Mouse (Mus musculus) embryonic facial prominence, embryonic 15.5 days (tissue): ENCODE measurements around the gene Ccdc9b. TPM values are rescaled to one million over a fixed set of nuclear protein-coding genes. Genes with fewer than 3 reads are reported as not detected.

Experiments
- ATAC-seq: fragments of 200-750 bp; cut with Nextera tagmentation; 2 replicates; pipeline ENCODE4 v1.8.0; 2017; ENCODE audit warnings: low read depth, moderate TSS enrichment; ENCODE audit not compliant: insufficient number of reproducible peaks, low FRiP score, low TSS enrichment
- H3K27ac ChIP-seq: fragments of 300-500 bp; sonication (generic); replicated peaks from 2 replicates; pipeline ENCODE4 v1.5.1; 2015; ENCODE audit warnings: mild to moderate bottlenecking, inconsistent platforms
- H3K27me3 ChIP-seq: fragments of 300-500 bp; sonication (generic); 2 replicates; pipeline ENCODE4 v1.6.1; 2015; ENCODE audit warnings: inconsistent platforms
- H3K36me3 ChIP-seq: fragments of 300-500 bp; sonication (generic); 2 replicates; pipeline ENCODE4 v1.6.1; 2015; ENCODE audit warnings: mild to moderate bottlenecking, inconsistent platforms
- H3K4me1 ChIP-seq: fragments of 300-500 bp; sonication (generic); 2 replicates; pipeline ENCODE4 v1.6.1; 2015; ENCODE audit warnings: inconsistent platforms
- H3K4me2 ChIP-seq: fragments of 300-500 bp; sonication (generic); replicated peaks from 2 replicates; pipeline ENCODE4 v1.6.1; 2015; ENCODE audit warnings: mild to moderate bottlenecking, inconsistent platforms
- H3K4me3 ChIP-seq: fragments of 300-500 bp; sonication (generic); replicated peaks from 2 replicates; pipeline ENCODE4 v1.5.1; 2015; ENCODE audit warnings: mild to moderate bottlenecking, inconsistent platforms
- H3K9ac ChIP-seq: fragments of 300-500 bp; sonication (generic); 2 replicates; pipeline ENCODE4 v1.6.1; 2015; ENCODE audit warnings: inconsistent platforms
- H3K9me3 ChIP-seq: fragments of 300-500 bp; sonication (generic); replicated peaks from 2 replicates; pipeline ENCODE4 v1.6.1; 2016; ENCODE audit warnings: inconsistent platforms
- WGBS: fragments of 180-500 bp; shearing (Covaris S2); methylation state at CpG from one replicate; pipeline ENCODE4 v1.1.7; 2015; 5-methylcytosine and 5-hydroxymethylcytosine counted together
- polyA plus RNA-seq: library from polyadenylated mRNA; unstranded; fragments of >200 nt; fragmentation: Nextera tagmentation; extraction: Ambion mirVana; gene quantifications from 2 replicates; pipeline ENCODE4 v1.2.1, GENCODE M21; 2015

Gene Ccdc9b
- polyA plus RNA-seq, 1 experiment from 2014 or later, result 2.4 TPM

DNA sequence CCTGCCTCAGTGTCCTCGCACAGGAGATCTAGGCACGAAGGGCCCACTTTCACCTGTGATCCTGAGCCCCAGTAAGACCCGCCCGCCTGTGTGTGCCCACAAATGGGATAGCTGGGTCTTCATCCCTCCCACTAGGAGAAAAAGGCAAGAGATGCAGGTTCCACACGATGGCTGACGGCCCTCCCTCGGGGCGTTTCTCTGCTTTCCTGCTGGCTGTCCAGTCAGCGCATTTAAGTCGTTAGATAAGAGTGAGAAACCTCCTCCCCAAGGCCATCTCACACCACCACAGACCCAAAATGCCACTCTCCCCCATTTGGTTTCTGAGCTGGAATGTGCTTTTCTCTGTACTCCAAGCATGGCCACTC lies 305 bp upstream of the Ccdc9b start:
- Histone ChIP-seq H3K4me2 (peak overlapping the region; percentile 50), H3K9me3 (no peaks in the 10 kb centered on the region), H3K27ac (peak overlapping the region; percentile 91), H3K4me3 (peak overlapping the region; percentile 21; the same call in 1 of the 2 replicates), H3K27me3 (no peaks in the 10 kb centered on the region; the same call in 1 of the 2 replicates), H3K9ac (0 out of 2 replicates have a peak overlapping the region, but pooled peaks have one; percentile 21), H3K4me1 (peaks cover 47% of the 10 kb centered on the region), H3K36me3 (no peaks in the 10 kb centered on the region)
- WGBS, result 20% methylated on average over 10 of the region's 10 CpGs
- ATAC-seq, result no peak

DNA sequence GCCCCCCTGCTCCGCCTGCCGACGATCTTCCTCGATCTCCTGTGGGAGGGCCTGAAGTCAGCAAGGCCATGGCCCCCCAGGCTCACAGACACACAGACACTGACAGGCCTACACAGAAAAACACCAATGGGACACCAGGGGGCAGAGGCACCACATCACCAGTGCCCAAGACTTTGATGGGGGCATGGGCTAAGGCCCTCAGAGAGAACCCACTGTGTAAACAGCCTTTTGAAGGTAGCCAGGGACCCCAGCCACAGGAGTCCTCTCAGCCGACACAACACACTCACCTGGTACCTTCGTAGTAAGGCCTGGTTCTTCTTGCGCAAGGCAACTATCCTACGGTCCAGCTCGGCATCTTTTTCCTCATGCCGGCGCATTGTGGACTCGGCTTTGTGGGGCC lies 1.1 kb downstream of the Ccdc9b start:
- Histone ChIP-seq H3K4me2 (peak overlapping the region; percentile 50), H3K27ac (peak overlapping the region; percentile 91), H3K9me3 (no peaks in the 10 kb centered on the region), H3K27me3 (no peaks in the 10 kb centered on the region; the same call in 1 of the 2 replicates), H3K9ac (no peak overlapping the region), H3K4me1 (peaks cover 56% of the 10 kb centered on the region), H3K4me3 (no peak overlapping the region), H3K36me3 (no peaks in the 10 kb centered on the region)
- ATAC-seq, result no peak
- WGBS, result 77% methylated on average over 12 of the region's 12 CpGs

DNA sequence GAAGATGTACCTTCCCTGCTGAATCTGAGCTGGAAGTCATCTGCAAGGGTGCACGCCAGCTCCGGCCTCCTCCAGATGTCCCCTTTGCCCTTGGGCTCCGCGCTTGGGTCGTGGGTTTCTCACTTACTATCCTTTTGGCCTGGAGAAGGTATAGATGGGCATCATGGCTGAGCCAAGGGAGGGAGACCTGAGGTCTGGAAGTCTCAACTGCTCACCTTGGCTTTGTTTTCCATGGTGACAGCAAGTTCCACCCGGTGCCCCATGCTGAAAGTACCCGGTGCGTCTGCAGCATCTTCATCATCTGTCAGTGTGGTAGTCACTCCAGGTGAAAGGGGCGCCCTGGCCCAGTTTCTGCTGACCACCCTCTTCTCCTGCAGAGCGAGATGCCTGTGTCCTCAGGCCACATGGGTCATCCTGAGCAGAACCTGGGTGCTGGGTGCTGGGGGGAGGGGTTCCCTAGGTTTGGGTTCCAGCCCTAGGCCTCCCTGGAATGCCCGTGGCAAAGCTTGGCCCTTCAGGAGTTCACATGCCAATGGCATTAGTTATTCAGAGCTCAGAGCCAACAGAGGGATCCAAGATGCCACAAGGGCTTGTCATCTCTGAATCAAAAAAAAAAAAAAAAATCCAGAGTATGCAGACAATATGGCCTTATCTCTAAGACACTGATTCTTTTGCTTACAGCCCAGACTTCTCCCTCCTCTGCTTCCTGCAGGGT lies 2.0 kb downstream of the Ccdc9b start:
- Histone ChIP-seq H3K36me3 (no peaks in the 10 kb centered on the region), H3K9ac (no peak overlapping the region), H3K9me3 (no peaks in the 10 kb centered on the region), H3K4me3 (no peak overlapping the region), H3K4me1 (peaks cover 56% of the 10 kb centered on the region), H3K27ac (no peak overlapping the region), H3K4me2 (no peak overlapping the region), H3K27me3 (no peaks in the 10 kb centered on the region; the same call in 1 of the 2 replicates)
- 78% methylated on average over 11 of the region's 11 CpGs for WGBS
- no peak for ATAC-seq

DNA sequence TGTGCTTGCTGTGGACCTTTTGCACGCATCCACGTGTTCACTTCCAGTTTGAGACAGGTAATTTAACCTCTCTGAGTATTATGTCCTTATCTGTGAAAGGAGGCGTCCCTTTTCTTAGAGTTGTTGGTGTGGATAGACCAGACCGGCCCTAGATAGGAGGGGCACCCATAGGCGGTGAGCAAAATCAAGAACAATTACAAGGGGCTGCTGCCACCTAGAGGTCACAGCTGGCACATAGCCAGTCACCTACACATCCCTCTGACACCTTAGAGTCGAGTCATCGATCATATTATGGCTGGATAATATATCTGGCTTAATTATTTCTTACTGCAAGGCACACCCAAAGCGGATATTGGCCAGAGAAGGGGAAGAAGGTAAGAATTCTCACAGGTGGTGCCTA lies 2.6 kb downstream of the Ccdc9b start:
- Histone ChIP-seq H3K4me3 (no peak overlapping the region), H3K4me2 (no peak overlapping the region), H3K27ac (no peak overlapping the region), H3K36me3 (no peaks in the 10 kb centered on the region), H3K9ac (no peak overlapping the region), H3K27me3 (no peaks in the 10 kb centered on the region; the same call in 1 of the 2 replicates), H3K9me3 (no peaks in the 10 kb centered on the region), H3K4me1 (peaks cover 56% of the 10 kb centered on the region)
- 15% methylated on average over 8 of the region's 8 CpGs for WGBS
- no peak for ATAC-seq

DNA sequence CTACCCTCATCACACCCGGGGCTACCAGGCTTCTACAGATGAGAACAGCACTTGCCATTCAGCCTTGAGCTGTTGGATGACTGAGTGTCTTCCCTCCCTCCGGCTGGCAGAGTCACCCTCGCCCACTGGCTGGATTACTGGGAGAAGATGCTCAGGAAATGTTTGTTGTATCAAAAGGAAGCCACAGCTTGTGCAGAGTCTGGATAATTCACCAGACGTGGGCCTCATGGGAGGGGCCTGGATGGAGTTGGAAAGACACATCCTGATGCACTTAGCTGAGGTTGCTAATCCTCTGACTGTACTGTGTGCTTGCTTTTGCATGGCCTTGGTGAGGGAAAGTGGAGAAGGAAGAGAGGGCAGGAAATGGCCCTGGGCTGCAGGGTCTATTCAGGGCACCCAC lies 6.4 kb downstream of the Ccdc9b start:
- Histone ChIP-seq H3K4me2 (no peak overlapping the region), H3K4me1 (peaks cover 37% of the 10 kb centered on the region), H3K36me3 (no peaks in the 10 kb centered on the region), H3K27ac (no peak overlapping the region), H3K9me3 (no peaks in the 10 kb centered on the region), H3K9ac (no peak overlapping the region), H3K27me3 (no peaks in the 10 kb centered on the region; the same call in 1 of the 2 replicates), H3K4me3 (no peak overlapping the region)
- ATAC-seq, result no peak
- 56% methylated on average over 4 of the region's 4 CpGs for WGBS

DNA sequence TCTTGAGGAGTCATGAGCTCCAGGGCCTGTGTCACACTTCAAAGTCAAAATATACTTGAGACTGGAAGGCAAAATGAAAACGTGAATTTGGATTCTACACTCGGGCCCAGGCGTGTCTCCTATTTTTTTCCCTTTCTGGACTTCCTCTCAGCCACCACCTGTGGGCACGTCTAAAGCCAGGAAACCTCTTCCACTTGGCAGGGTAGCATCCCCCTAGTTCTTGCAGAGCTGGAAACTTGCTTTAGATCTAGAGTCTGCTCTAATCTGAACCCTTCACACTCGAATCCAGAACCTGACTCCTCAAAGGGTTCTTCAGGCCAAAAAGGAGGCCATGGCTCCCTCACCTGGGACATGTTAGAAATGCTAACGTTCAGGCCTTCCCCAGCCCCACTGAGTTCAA lies 7.1 kb downstream of the Ccdc9b start:
- no peak overlapping the region for H3K9ac ChIP-seq
- no peak overlapping the region for H3K4me3 ChIP-seq
- H3K9me3 ChIP-seq, result no peaks in the 10 kb centered on the region
- no peak overlapping the region for H3K27ac ChIP-seq
- H3K4me1 ChIP-seq, result peaks cover 39% of the 10 kb centered on the region
- no peak overlapping the region for H3K4me2 ChIP-seq
- H3K36me3 ChIP-seq, result no peaks in the 10 kb centered on the region
- no peaks in the 10 kb centered on the region; the same call in 1 of the 2 replicates for H3K27me3 ChIP-seq
- ATAC-seq, result no peak
- 72% methylated on average over 6 of the region's 6 CpGs for WGBS

DNA sequence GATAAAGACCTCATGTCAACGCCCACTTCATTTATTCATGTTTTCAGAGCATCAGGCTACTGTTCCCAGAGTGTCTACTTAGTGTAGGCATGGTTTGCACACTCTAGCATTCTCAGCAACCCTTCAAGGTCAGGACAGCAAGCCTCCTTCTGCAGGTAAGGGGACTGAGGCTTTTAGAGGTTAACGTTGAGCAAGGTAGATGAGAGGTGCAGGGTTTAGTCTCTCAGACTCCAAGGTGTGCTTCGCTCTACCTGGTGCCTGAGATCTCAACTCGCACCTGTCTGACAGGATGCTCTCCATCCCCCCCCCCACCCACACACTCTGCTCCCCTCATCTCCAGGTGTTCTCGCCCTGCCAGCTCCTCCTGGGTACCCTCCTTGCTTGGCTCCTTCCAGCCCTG lies 8.3 kb downstream of the Ccdc9b start:
- H3K9ac ChIP-seq, result no peak overlapping the region
- H3K27ac ChIP-seq, result no peak overlapping the region
- no peak for ATAC-seq
- no peaks in the 10 kb centered on the region for H3K27me3 ChIP-seq
- no peak overlapping the region for H3K4me2 ChIP-seq
- H3K4me3 ChIP-seq, result no peak overlapping the region
- H3K36me3 ChIP-seq, result no peaks in the 10 kb centered on the region
- peaks cover 45% of the 10 kb centered on the region for H3K4me1 ChIP-seq
- H3K9me3 ChIP-seq, result no peaks in the 10 kb centered on the region
- WGBS, result 85% methylated on average over 5 of the region's 5 CpGs

DNA sequence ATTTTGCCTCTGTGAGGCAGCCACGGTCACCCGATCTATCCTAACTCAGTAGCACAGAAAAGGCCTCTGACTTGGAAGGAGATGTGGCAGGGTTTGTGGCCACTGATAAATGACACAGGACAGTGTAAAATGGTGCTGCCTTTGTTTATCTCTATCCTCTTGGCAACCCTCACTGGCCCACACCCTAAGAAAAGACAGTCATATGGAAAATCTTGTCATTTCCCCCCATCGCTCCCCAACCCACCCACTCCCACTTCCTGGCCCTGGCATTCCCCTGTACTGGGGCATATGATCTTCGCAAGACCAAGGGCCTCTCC lies 9.7 kb downstream of the Ccdc9b start:
- 76% methylated on average over 4 of the region's 4 CpGs for WGBS
- H3K4me3 ChIP-seq, result no peak overlapping the region
- ATAC-seq, result no peak
- H3K9ac ChIP-seq, result no peak overlapping the region
- H3K4me2 ChIP-seq, result no peak overlapping the region
- H3K4me1 ChIP-seq, result peaks cover 42% of the 10 kb centered on the region
- no peaks in the 10 kb centered on the region for H3K9me3 ChIP-seq
- H3K27ac ChIP-seq, result no peak overlapping the region
- H3K27me3 ChIP-seq, result no peaks in the 10 kb centered on the region
- no peaks in the 10 kb centered on the region for H3K36me3 ChIP-seq

DNA sequence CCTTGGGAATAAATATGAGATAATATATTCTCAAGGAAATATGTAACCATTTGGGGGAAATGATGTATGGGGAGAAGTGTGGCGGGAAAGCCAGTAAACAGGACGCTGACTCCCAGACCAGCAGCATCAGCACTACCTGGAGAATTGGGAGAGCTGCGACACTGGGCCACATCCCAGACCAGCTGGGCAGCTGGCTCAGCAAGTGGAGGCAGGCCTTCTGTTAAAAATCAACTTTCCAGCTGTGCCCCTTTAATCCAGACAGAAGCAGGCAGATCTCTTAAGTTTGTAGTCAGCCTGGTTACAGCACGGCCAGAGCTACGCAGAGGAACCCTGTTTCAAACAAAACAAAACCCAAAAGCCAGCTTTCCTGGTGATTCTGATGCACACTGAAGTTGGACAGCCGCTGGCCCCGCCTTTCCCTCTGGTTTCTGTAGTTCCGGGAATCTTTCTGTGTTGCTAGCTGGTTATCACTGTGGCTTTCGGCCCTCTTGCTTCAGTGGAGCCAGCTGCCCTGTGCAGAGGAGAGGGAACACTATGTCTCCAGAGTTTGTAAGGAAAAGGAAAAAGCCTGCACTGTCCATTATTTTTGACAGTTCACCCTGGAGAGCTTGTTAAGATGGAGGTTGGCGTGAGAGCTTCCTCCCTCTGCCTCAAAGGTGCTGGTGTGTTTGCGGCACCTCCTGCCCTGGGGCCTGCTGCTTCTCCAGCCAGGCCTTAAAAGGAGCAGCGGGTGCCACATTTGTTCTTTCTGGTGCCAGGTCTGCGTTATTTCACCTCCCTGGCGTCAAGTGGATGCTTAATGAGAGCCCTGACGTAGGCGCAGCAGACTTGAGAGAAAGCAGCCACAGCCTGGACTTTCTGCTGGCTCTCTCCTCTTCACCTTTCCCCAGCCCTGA lies 10.3 kb downstream of the Ccdc9b start:
- Histone ChIP-seq H3K4me1 (peaks cover 43% of the 10 kb centered on the region), H3K36me3 (no peaks in the 10 kb centered on the region), H3K9me3 (no peaks in the 10 kb centered on the region), H3K9ac (no peak overlapping the region), H3K4me2 (no peak overlapping the region), H3K4me3 (no peak overlapping the region), H3K27ac (no peak overlapping the region), H3K27me3 (no peaks in the 10 kb centered on the region)
- no peak for ATAC-seq
- WGBS, result 64% methylated on average over 16 of the region's 16 CpGs

DNA sequence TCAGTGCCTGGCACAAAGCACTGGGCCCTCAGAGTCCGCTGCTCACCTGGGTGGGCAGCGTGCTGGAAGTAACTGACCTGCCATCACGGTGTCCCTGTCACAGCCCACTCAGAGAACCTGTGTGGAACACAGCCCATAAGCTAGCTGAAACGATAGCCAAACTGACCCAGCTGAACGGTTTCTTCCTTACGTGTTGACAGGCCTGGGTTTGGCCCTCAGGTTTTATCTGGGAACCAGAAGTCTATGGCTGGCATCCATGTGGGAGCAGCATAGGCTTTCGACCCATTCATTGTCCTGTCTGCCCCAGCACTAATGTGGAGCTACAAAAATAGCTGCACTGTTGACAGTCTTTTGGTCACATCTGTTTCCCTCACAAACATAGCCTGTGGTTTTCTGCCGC lies 12.0 kb downstream of the Ccdc9b start:
- Histone ChIP-seq H3K27ac (0 out of 2 replicates have a peak overlapping the region, but pooled peaks have one; percentile 35), H3K4me3 (no peak overlapping the region), H3K27me3 (no peaks in the 10 kb centered on the region), H3K4me2 (no peak overlapping the region), H3K4me1 (peaks cover 49% of the 10 kb centered on the region), H3K36me3 (no peaks in the 10 kb centered on the region), H3K9me3 (no peaks in the 10 kb centered on the region), H3K9ac (no peak overlapping the region)
- whole genome bisulfite sequencing, result 56% methylated on average over 8 of the region's 8 CpGs
- ATAC-seq, result no peak

DNA sequence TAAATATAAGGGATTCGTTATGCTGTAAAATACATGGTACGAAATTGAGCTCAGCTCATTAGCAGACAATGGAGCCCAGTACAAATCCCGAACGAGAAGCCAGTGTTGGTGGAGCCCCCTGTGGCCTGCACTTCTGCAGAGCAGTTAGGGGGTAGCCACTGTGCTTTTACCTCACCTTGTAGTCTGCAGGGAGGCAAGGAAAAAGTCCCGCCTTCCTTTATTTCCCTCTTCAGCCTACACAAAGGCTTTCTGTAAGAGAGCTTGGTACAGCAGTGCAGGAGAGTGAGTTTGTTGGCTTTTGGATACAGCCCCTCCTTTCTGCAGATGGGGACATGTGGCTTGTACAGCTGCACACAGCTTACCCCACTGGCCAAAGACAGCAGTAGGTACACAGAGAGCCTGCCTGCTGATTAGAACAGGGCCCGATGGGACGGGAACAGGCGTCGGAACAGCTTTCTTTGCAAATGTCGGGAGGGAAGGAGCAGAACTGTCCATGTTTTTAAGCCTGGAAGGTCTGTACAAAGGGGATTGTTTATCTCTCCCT lies 13.0 kb downstream of the Ccdc9b start:
- no peak overlapping the region for H3K27ac ChIP-seq
- WGBS, result 42% methylated on average over 10 of the region's 10 CpGs
- no peaks in the 10 kb centered on the region for H3K9me3 ChIP-seq
- peaks cover 58% of the 10 kb centered on the region for H3K4me1 ChIP-seq
- H3K27me3 ChIP-seq, result peaks cover 4% of the 10 kb centered on the region
- no peak overlapping the region for H3K4me2 ChIP-seq
- ATAC-seq, result no peak
- no peaks in the 10 kb centered on the region for H3K36me3 ChIP-seq
- H3K9ac ChIP-seq, result 0 out of 2 replicates have a peak overlapping the region, but pooled peaks have one; percentile 18
- no peak overlapping the region for H3K4me3 ChIP-seq
